Mouse (Mus musculus): ENCODE measurements around the gene Hepacam2.

DNA sequence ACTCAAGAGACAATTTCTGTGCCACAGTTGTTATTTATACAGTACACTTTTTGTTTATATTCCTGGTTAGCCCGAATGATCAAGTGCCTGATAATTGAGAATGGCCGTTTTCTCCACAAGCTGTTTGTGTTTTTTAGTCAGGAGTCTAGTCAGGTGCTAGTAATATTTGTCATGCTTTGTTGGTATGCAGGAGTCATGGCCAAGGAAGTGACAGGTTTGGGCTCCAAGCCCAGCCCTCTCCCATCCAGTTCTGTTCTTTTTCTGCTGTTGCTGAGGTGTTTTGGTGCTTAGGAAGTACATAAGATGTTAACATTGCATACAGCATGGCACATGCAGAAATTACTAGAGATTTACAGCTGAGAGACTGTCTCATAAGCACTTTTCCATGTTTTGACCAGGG lies 41.4 kb upstream of the Hepacam2 start:
- no peak for TF ChIP-seq POLR2A (IDR thresholded peaks at IDR 0.05; ENCODE audit: low read depth, low read length)
- TF ChIP-seq CTCF (IDR thresholded peaks at IDR 0.05; ENCODE audit: extremely low read depth, insufficient read length, insufficient replicate concordance, low read depth, low read length), result no peak

Data from small intestine, adult 2 months (tissue).